Mouse (Mus musculus) adipocyte (in vitro differentiated cells): ENCODE results near the gene Tm6sf1.
"Not testable (repeated sequence)": the region's sequence is repeated elsewhere in the genome, so short reads cannot be mapped to it uniquely, and the experiment has no call there.

Experiments
- DNase-seq: peaks from one replicate; pipeline ENCODE4 v3.0.0-alpha.2; 2016; ENCODE audit warnings: low spot score

The Tm6sf1 gene

DNA sequence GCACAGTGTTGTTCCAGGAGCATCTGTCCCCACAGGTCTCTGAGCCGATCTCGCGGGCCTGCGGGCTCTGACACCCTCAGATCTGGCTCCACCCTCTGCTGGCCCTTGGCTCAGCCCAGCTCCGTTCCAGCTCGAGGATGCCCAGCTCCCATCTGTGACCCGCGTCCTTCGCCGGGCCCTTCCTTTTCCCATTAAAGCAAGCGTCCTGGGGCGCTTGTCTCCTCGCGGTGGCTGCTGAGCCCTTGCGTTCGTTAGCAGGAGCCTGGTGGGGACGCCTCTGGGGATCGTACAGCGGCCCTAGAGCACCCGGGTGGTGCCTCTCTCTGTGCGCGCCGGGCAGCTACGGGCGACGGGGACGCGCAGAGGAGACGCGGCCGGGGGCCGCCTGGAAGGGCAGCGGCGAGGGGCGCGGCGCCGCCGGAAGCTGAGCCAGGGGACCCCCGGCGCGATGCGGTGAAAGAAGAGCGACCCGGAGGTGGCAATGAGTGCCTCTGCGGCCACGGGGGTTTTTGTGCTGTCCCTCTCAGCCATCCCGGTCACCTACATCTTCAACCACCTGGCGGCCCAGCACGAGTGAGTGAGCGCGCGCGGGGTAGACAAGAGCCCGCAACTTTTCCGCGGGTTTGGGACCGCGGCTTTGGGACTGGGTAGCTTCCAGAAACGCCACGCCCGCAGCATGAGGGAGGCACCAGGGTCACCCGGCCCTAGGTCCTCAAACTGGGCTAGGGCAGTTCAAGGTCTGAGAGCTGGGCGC is at the start of gene Tm6sf1:
TSS of gene Tm6sf1 (plus strand) at position 34 of the 754 bp plus-strand sequence.
- no peak for DNase-seq

- DNase-seq: no peak
These were observed 33.9 kb upstream of the Tm6sf1 start for GRCm38 (mm10) chr7:81824906-81825305.

GRCm38 (mm10) chr7:81825381-81825780 is 33.4 kb upstream of the Tm6sf1 start:
- DNase-seq: peak; percentile 16

- peak; percentile 31 for DNase-seq
These were observed 30.8 kb upstream of the Tm6sf1 start for GRCm38 (mm10) chr7:81827806-81828667.

DNA sequence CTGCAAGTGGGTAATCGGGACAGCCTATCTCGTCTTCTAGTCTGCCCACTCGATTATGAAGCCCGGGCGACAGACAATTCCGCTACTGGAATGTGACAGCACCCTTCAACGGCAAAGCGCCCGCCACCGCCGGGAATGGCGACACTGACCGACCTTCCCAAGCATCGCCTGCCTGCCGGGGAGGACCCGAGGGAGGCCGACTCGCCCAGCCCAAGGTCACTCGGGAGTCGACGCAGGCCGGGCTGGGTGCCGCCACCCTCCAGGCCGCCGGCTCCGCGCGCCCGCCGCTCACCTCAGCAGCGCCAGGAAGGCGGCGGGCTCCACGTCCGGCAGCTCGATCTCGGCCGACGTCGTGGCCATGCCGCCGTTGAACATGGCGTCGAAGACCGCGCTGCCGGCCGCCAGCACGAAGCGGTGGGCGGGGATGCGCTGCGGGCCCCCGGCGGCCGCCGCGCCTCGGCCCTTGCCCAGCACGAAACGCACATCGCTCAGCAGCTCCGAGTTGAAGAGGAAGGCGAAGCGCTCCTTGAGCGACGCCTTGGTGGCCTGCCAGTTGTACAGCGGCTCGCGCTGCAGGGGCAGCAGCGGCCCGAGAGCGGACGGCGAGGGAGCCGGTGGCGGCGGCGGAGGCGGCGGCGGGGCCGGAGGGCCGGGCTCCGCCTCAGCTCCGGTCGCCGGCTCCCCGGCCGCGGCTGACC is 30.0 kb upstream of the Tm6sf1 start:
- DNase-seq: peak; percentile 17

DNA sequence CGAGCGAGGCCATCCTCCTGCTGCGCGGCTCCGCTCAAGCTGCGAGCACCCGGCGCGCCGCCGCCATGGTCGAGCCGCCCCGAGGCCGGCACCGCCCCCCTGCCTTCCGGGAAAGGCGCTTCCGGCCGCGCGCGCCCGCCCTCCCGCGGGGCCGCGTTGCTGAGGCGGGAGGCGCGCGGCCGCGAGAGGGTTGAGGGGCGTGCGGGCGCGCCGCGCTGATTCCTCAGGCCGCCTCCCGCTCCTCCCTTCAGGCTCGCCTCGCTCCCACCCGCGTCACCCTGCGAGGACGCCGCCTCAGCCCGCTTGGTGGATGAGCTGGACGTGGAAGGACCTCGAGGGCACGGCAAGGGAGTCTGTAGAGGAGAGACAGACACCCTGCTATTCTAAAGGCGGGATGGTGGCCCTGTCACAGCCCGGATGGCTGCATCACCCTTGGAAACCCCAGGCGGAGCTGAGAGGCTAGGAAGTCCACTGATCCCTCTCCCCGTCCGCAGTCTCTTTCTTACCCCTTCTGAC is 29.4 kb upstream of the Tm6sf1 start, which contains the start of gene Btbd1:
TSS of gene Btbd1 (minus strand) at position 53 of the 516 bp plus-strand sequence.
- DNase-seq: peak; percentile 57

DNA sequence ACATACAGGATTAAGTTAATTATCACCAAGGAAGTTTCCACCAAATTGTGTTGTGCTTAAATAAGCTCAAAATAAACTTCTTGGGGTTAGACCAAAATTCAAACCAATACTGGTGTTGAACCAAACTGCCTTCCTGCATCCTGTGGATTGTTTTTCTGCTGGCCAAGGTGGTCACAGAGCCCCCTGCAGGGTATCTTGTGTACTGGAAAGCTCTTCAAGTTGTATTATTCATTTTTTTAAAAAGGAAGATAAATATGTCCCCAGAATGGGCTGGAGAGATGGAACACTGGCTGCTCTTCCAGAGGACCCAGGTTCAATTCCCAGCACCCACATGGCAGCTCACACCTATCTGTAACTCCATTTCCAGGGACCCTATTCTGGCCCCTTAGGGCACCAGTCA is 24.0 kb upstream of the Tm6sf1 start:
- DNase-seq: no peak

GRCm38 (mm10) chr7:81835430-81835829 is 23.4 kb upstream of the Tm6sf1 start:
- no peak for DNase-seq

- not testable (repeated sequence) for DNase-seq
These were observed 21.0 kb upstream of the Tm6sf1 start for GRCm38 (mm10) chr7:81837771-81838170.

DNA sequence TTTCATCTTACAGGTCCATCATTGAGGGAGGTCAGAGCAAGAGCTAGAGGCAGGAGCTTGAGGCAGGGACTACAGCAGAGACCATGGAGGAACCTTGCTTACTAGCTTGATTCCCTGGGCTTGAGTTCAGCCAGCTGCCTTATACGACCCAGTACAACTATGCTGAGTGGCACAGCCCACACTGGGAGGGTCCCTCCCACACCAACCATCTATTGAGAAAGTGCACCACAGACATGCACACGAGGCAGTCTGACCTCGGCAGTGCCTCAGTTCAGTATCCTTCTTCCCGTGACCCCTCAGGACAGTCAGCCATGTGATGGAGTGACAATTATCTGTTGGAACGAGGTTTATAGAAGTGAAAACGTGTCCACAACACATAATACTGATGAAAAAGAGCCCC is 19.1 kb upstream of the Tm6sf1 start:
- no peak for DNase-seq

DNA sequence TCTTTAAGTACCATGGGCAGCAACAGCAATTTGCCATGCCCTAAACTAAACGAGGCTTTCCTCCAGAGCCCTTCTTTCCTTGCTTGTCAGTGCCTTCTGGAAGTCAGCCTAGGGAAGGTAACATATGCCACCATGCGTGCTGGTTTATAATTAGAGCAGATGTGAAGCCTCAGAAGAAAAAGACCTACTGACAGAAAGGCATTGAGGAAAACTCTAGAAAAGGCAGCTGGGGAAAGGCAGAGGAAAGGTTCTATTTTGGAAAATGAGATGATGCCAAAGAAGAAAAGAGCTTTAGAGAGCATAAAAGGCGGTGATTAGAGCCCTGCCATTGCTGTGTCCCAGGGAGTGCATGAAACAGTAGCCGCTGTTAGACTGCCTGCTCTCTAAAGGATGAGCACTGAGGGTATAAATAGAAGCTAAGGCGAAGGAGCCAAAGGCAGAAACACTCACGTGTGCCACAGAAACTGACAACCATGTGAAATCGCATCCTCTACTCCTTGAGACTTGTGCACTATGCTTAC is 18.1 kb upstream of the Tm6sf1 start:
- no peak for DNase-seq

- no peak for DNase-seq
These were observed 17.4 kb upstream of the Tm6sf1 start for GRCm38 (mm10) chr7:81841439-81841838.

GRCm38 (mm10) chr7:81842141-81842540 is 16.7 kb upstream of the Tm6sf1 start:
- no peak for DNase-seq

GRCm38 (mm10) chr7:81842998-81843397 is 15.8 kb upstream of the Tm6sf1 start:
- no peak for DNase-seq

DNA sequence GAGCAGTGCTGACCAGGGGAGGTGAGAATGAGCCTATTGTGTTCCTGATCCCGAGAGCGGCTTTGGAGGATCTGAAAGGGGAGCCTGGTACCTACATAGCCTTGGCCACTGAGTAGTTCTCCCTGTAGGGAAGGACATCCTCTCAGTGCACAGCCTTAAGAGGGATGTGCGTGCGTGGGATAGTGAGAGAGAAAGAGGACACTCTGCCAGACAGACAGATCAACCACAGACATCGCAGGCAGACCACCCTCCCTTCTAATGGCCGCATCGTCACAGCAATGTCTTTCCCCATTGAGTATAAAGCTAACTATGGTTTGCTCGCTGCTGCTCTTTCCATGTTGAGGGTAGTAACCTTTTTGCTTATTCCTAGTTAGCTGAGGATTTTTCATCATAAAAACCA is 14.9 kb upstream of the Tm6sf1 start:
- DNase-seq: no peak

GRCm38 (mm10) chr7:81844801-81845200 is 14.0 kb upstream of the Tm6sf1 start:
- no peak for DNase-seq

GRCm38 (mm10) chr7:81845313-81845712 is 13.5 kb upstream of the Tm6sf1 start:
- no peak for DNase-seq

- no peak for DNase-seq
These were observed 12.8 kb upstream of the Tm6sf1 start for GRCm38 (mm10) chr7:81846008-81846407.

- DNase-seq: no peak
These were observed 11.8 kb upstream of the Tm6sf1 start for GRCm38 (mm10) chr7:81847010-81847409.

- DNase-seq: no peak
These were observed 11.0 kb upstream of the Tm6sf1 start for GRCm38 (mm10) chr7:81847777-81848176.

DNA sequence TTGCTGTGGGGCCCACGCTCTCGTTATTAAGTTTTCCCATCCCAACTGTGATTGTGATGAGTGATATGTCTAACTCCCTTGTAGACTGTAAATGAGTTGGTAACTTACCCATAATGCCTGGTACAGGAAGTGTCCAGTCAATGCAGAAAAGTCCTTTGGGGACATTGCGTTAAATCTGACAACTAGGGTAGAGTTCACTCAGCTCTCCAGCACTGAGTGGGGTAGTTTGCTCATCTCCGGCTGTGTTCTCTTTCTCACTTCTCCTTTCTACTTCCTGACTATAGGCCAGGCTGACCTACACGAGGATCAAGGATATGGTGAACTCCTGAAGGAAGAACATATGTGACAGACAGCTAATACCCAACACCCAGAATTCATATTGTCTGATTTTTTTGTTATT is 9.6 kb upstream of the Tm6sf1 start:
- DNase-seq: no peak

GRCm38 (mm10) chr7:81849633-81850032 is 9.2 kb upstream of the Tm6sf1 start:
- DNase-seq: no peak
